ENCODE assay signal across 25 mouse cellular contexts in genomic region chr15:88604669-88605414, GRCm38 (mm10). TPM values are rescaled to one million over a fixed set of nuclear protein-coding genes. Genes with fewer than 3 reads are reported as not detected.
DNase-seq lines count a peak whose midpoint lies in the region; ATAC-seq lines count a peak whose summit lies in the region.
"Had no signal": no experiment of that assay in that cellular context is flagged by ENCODE, and none has a peak within 500 bp of the region (broad histone marks: within the 10 kb centered on the region; RNA-seq: fewer than 3 reads in every experiment).

No protein-coding gene starts in this region.

- WGBS in hindbrain, embryonic 16.5 days = 81% methylated on average over 17 of the region's 17 CpGs
- 86% methylated on average over 17 of the region's 17 CpGs for WGBS in midbrain, embryonic 16.5 days

- no peaks in the 10 kb centered on the region for H3K27me3 ChIP-seq in hindbrain, embryonic 16.5 days (replicated peaks; ENCODE audit: control insufficient read depth, insufficient read depth, low read length)
- no peaks in the 10 kb centered on the region for H3K27me3 ChIP-seq in midbrain, embryonic 16.5 days (ENCODE audit: control insufficient read depth, insufficient read depth, low read depth, low read length)
- H3K27me3 ChIP-seq: embryonic facial prominence, embryonic 13.5 days; forebrain, embryonic 12.5 days; hindbrain, embryonic 12.5 days had no signal

- H3K4me3 ChIP-seq in hindbrain, embryonic 16.5 days (ENCODE audit: low read length) = no peak overlapping the region
- H3K4me3 ChIP-seq in midbrain, embryonic 16.5 days (ENCODE audit: low read depth, low read length) = no peak overlapping the region
- H3K4me3 ChIP-seq: embryonic facial prominence, embryonic 13.5 days; forebrain, embryonic 12.5 days; heart, embryonic 10.5 days; hindbrain, embryonic 12.5 days had no signal

- H3K9ac ChIP-seq in hindbrain, embryonic 16.5 days (ENCODE audit: low read depth, low read length) = no peak overlapping the region
- no peak overlapping the region for H3K9ac ChIP-seq in midbrain, embryonic 16.5 days (ENCODE audit: low read depth, low read length)
- H3K9ac ChIP-seq: embryonic facial prominence, embryonic 13.5 days; forebrain, embryonic 12.5 days; hindbrain, embryonic 12.5 days had no signal

- no peaks in the 10 kb centered on the region for H3K4me1 ChIP-seq in hindbrain, embryonic 16.5 days (ENCODE audit: control insufficient read depth, insufficient read depth, low read depth, low read length)
- no peaks in the 10 kb centered on the region for H3K4me1 ChIP-seq in midbrain, embryonic 16.5 days (ENCODE audit: control insufficient read depth, insufficient read depth, low read length)
- H3K4me1 ChIP-seq: forebrain, embryonic 12.5 days; heart, embryonic 10.5 days; hindbrain, embryonic 12.5 days had no signal

- ATAC-seq in hindbrain, embryonic 16.5 days = no peak
- no peak for ATAC-seq in midbrain, embryonic 16.5 days
- ATAC-seq: forebrain, embryonic 16.5 days; hindbrain, postnatal 0 days had no signal

- DNase-seq in brain, adult 2 months (ENCODE audit: low read depth, low spot score) = peak; percentile 98
- peak; percentile 96 for DNase-seq in cerebellum, adult 11 months
- DNase-seq in cerebellum, adult 8-10 months = peak; percentile 96
- DNase-seq in cerebellum, postnatal 14 days = peak; percentile 91 to 97
- no peak for DNase-seq in embryo, embryonic 11 days
- DNase-seq: adrenal gland, adult 8-10 months; adrenal gland, postnatal 36 days; gastrocnemius, postnatal 10 days; heart, adult 18-20 months; heart, postnatal 10 days; heart, postnatal 4 days; kidney, adult 11 months had no signal

- H3K9me3 ChIP-seq in hindbrain, embryonic 16.5 days (ENCODE audit: control insufficient read depth, low read length) = no peaks in the 10 kb centered on the region
- no peaks in the 10 kb centered on the region for H3K9me3 ChIP-seq in midbrain, embryonic 16.5 days (replicated peaks; ENCODE audit: control insufficient read depth, low read length, poor library complexity, severe bottlenecking)
- H3K9me3 ChIP-seq: embryonic facial prominence, embryonic 13.5 days; forebrain, embryonic 12.5 days; heart, embryonic 10.5 days had no signal

- H3K4me2 ChIP-seq in hindbrain, embryonic 16.5 days (ENCODE audit: low read length) = no peak overlapping the region
- H3K4me2 ChIP-seq in midbrain, embryonic 16.5 days (ENCODE audit: low read length) = no peak overlapping the region
- H3K4me2 ChIP-seq: embryonic facial prominence, embryonic 13.5 days; forebrain, embryonic 12.5 days; hindbrain, embryonic 12.5 days had no signal

- H3K27ac ChIP-seq in hindbrain, embryonic 16.5 days (ENCODE audit: low read depth, low read length) = no peak overlapping the region
- no peak overlapping the region for H3K27ac ChIP-seq in midbrain, embryonic 16.5 days (ENCODE audit: low read length)
- H3K27ac ChIP-seq: embryonic facial prominence, embryonic 13.5 days; forebrain, embryonic 12.5 days; heart, embryonic 10.5 days; hindbrain, embryonic 12.5 days; hindbrain, postnatal 0 days had no signal

- no peaks in the 10 kb centered on the region for H3K36me3 ChIP-seq in hindbrain, embryonic 16.5 days (ENCODE audit: control insufficient read depth, insufficient read depth, low read length)
- H3K36me3 ChIP-seq in midbrain, embryonic 16.5 days (ENCODE audit: control insufficient read depth, insufficient read depth, low read length) = no peaks in the 10 kb centered on the region
- H3K36me3 ChIP-seq: embryonic facial prominence, embryonic 13.5 days; forebrain, embryonic 12.5 days; heart, embryonic 10.5 days; hindbrain, embryonic 12.5 days had no signal

RNA-seq across cellular contexts. Expression of gene Zdhhc25, which starts 4.7 kb away (rescaled TPM):
- polyA plus RNA-seq in hindbrain, embryonic 16.5 days (2015; fragmentation: Nextera tagmentation; extraction: Ambion mirVana) = not detected in 2 replicates
- not detected in 2 replicates for polyA plus RNA-seq in midbrain, embryonic 16.5 days (2015; fragmentation: Nextera tagmentation; extraction: Ambion mirVana)
- polyA plus RNA-seq: brain, embryonic 14.5 days; cortical plate, adult 2 months; embryonic facial prominence, embryonic 13.5 days; forebrain, embryonic 12.5 days; forebrain, embryonic 16.5 days; frontal cortex, adult 2 months; heart, embryonic 10.5 days; heart, embryonic 14.5 days; hindbrain, embryonic 12.5 days; hindbrain, postnatal 0 days; intestine, embryonic 14.5 days had no signal
